Mouse (Mus musculus): ENCODE measurements at regions not wholly inside any gene's neighbourhood (a gene's known extent, or its start where the extent isn't known, plus 50 kb on each side); places are given as distances from the start of the nearest gene placed in this dataset.
"Not testable (repeated sequence)": the region's sequence is repeated elsewhere in the genome, so short reads cannot be mapped to it uniquely, and the experiment has no call there.

GRCm38 (mm10) chr10:99320797-99321196 lies 57.8 kb downstream of the Dusp6 start:
- no peak overlapping the region for H3K27ac ChIP-seq
- WGBS = 92% methylated on average over 8 of the region's 8 CpGs
- H3K36me3 ChIP-seq (replicated peaks) = no peaks in the 10 kb centered on the region
- DNase-seq (ENCODE audit: extremely low spot score, low spot score) = no peak
- H3K27me3 ChIP-seq (ENCODE audit: poor library complexity, severe bottlenecking) = no peaks in the 10 kb centered on the region
- no peaks in the 10 kb centered on the region for H3K4me1 ChIP-seq
- H3K4me3 ChIP-seq = no peak overlapping the region
- no peaks in the 10 kb centered on the region for H3K9me3 ChIP-seq

DNA sequence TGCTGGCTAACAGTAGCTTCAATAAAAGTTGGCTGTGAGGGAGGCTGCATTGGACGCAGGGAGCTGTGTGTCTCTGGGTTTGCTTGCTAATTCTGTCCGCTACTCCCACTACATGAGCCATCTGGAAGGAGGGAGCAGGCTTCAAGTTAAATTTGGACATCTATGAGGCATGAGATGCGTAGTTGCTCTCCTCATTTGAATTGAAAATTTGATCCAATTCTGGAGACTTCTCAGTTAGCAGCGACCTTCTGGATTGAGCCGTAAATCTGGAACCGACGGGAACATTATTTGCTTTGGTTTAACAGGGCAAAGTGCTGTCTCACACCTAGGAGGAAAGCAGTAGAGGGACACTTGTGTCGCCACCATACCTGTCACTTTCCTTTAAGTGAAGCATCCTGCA lies 60.3 kb downstream of the Dusp6 start:
- no peak overlapping the region for H3K4me3 ChIP-seq
- 92% methylated on average over 8 of the region's 8 CpGs for WGBS
- H3K27ac ChIP-seq = no peak overlapping the region
- H3K9me3 ChIP-seq = no peaks in the 10 kb centered on the region
- H3K27me3 ChIP-seq (ENCODE audit: poor library complexity, severe bottlenecking) = no peaks in the 10 kb centered on the region
- no peak for DNase-seq (ENCODE audit: extremely low spot score, low spot score)
- H3K36me3 ChIP-seq (replicated peaks) = no peaks in the 10 kb centered on the region
- H3K4me1 ChIP-seq = no peaks in the 10 kb centered on the region

GRCm38 (mm10) chr10:99327501-99327900 lies 64.5 kb downstream of the Dusp6 start:
- Histone ChIP-seq H3K27ac (no peak overlapping the region), H3K27me3 (ENCODE audit: poor library complexity, severe bottlenecking) (no peaks in the 10 kb centered on the region), H3K9me3 (no peaks in the 10 kb centered on the region), H3K36me3 (replicated peaks) (no peaks in the 10 kb centered on the region), H3K4me3 (no peak overlapping the region), H3K4me1 (peaks cover 12% of the 10 kb centered on the region)
- no peak for DNase-seq (ENCODE audit: extremely low spot score, low spot score)
- 97% methylated on average over 2 of the region's 2 CpGs for WGBS

GRCm38 (mm10) chr10:99328568-99328967 lies 65.5 kb downstream of the Dusp6 start:
- no peak for DNase-seq (ENCODE audit: extremely low spot score, low spot score)
- 94% methylated on average over 8 of the region's 8 CpGs for WGBS

GRCm38 (mm10) chr10:99329469-99329868 lies 66.4 kb downstream of the Dusp6 start:
- H3K9me3 ChIP-seq = peaks cover 5% of the 10 kb centered on the region; the same call in 1 of the 2 replicates
- no peak for DNase-seq (ENCODE audit: extremely low spot score, low spot score)
- H3K4me1 ChIP-seq = peaks cover 12% of the 10 kb centered on the region
- 93% methylated on average over 6 of the region's 6 CpGs for WGBS
- no peaks in the 10 kb centered on the region for H3K27me3 ChIP-seq (ENCODE audit: poor library complexity, severe bottlenecking)
- no peak overlapping the region for H3K4me3 ChIP-seq
- no peaks in the 10 kb centered on the region for H3K36me3 ChIP-seq (replicated peaks)
- no peak overlapping the region for H3K27ac ChIP-seq

More at GRCm38 (mm10) chr10:99328568-99328967, 65.5 kb downstream of the Dusp6 start:
- Histone ChIP-seq H3K27me3 (ENCODE audit: poor library complexity, severe bottlenecking) (no peaks in the 10 kb centered on the region), H3K4me3 (no peak overlapping the region), H3K9me3 (peaks cover 5% of the 10 kb centered on the region; the same call in 1 of the 2 replicates), H3K4me1 (peaks cover 12% of the 10 kb centered on the region), H3K27ac (no peak overlapping the region), H3K36me3 (replicated peaks) (no peaks in the 10 kb centered on the region)

DNA sequence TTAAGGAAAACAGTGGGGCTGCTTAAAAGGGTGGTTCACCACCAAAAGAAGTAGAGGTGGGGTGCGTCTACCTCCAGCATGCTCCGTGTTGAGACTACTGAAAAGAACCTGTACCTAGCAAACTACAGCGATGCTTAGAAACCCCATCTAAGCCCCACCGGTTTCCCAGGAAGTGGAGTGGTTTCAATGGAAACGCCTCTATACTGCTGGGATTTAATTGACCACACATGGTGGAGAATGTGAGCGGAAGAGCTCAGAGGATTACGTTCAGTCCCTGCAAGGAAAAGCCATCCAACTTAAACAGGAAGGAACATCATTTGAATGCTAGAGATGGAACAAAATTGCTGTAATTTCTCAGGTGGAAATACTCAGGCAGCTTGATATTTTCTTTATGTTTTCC lies 67.5 kb downstream of the Dusp6 start:
- no peak overlapping the region for H3K27ac ChIP-seq
- 16% methylated on average over 7 of the region's 7 CpGs for WGBS
- no peak for DNase-seq (ENCODE audit: extremely low spot score, low spot score)
- peaks cover 5% of the 10 kb centered on the region; the same call in 1 of the 2 replicates for H3K9me3 ChIP-seq
- no peak overlapping the region for H3K4me3 ChIP-seq
- H3K4me1 ChIP-seq = peaks cover 12% of the 10 kb centered on the region
- no peaks in the 10 kb centered on the region for H3K27me3 ChIP-seq (ENCODE audit: poor library complexity, severe bottlenecking)
- H3K36me3 ChIP-seq (replicated peaks) = no peaks in the 10 kb centered on the region

DNA sequence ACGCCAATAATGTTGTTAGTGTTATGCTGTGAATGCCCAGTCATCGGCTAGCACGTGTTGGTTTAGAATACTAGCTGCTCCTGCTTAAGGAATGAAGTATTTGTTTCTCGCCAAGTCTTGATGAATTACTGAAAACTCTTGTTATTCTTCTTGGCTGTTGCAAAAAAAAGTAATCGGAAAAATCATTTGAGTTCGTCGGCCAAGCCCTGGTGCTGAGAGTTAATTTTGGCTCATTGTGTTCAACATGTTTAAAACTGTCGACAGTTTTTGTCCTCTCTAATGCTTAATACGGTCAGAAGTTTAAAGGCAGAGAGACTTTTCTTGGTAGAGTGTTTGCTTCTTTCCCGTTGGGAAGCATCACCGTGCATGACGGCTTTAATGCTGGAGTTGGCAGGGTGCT lies 68.8 kb downstream of the Dusp6 start:
- 95% methylated on average over 12 of the region's 12 CpGs for WGBS
- DNase-seq (ENCODE audit: extremely low spot score, low spot score) = no peak
- Histone ChIP-seq H3K36me3 (replicated peaks) (no peaks in the 10 kb centered on the region), H3K27me3 (ENCODE audit: poor library complexity, severe bottlenecking) (no peaks in the 10 kb centered on the region), H3K4me1 (peaks cover 12% of the 10 kb centered on the region), H3K27ac (no peak overlapping the region), H3K9me3 (peaks cover 5% of the 10 kb centered on the region; the same call in 1 of the 2 replicates), H3K4me3 (no peak overlapping the region)

GRCm38 (mm10) chr10:99333831-99334230 lies 70.8 kb downstream of the Dusp6 start:
- WGBS = 72% methylated on average over 5 of the region's 5 CpGs

GRCm38 (mm10) chr10:99336091-99336490 lies 73.1 kb downstream of the Dusp6 start:
- DNase-seq (ENCODE audit: extremely low spot score, low spot score) = no peak
- 0 out of 2 replicates have a peak, but pooled peaks cover 2% of the 10 kb centered on the region for H3K4me1 ChIP-seq
- 84% methylated on average over 4 of the region's 4 CpGs for WGBS
- peaks cover 5% of the 10 kb centered on the region; the same call in 1 of the 2 replicates for H3K9me3 ChIP-seq
- H3K27me3 ChIP-seq (ENCODE audit: poor library complexity, severe bottlenecking) = no peaks in the 10 kb centered on the region
- H3K27ac ChIP-seq = no peak overlapping the region
- H3K4me3 ChIP-seq = no peak overlapping the region
- no peaks in the 10 kb centered on the region for H3K36me3 ChIP-seq (replicated peaks)

More at GRCm38 (mm10) chr10:99333831-99334230, 70.8 kb downstream of the Dusp6 start:
- no peaks in the 10 kb centered on the region for H3K36me3 ChIP-seq (replicated peaks)
- DNase-seq (ENCODE audit: extremely low spot score, low spot score) = no peak
- H3K27me3 ChIP-seq (ENCODE audit: poor library complexity, severe bottlenecking) = no peaks in the 10 kb centered on the region
- H3K4me3 ChIP-seq = no peak overlapping the region
- no peak overlapping the region for H3K27ac ChIP-seq
- H3K9me3 ChIP-seq = peaks cover 5% of the 10 kb centered on the region; the same call in 1 of the 2 replicates
- H3K4me1 ChIP-seq = peaks cover 12% of the 10 kb centered on the region

GRCm38 (mm10) chr10:99338790-99339189 lies 75.8 kb downstream of the Dusp6 start:
- H3K4me1 ChIP-seq = not testable (repeated sequence)
- 95% methylated on average over 8 of the region's 11 CpGs for WGBS

DNA sequence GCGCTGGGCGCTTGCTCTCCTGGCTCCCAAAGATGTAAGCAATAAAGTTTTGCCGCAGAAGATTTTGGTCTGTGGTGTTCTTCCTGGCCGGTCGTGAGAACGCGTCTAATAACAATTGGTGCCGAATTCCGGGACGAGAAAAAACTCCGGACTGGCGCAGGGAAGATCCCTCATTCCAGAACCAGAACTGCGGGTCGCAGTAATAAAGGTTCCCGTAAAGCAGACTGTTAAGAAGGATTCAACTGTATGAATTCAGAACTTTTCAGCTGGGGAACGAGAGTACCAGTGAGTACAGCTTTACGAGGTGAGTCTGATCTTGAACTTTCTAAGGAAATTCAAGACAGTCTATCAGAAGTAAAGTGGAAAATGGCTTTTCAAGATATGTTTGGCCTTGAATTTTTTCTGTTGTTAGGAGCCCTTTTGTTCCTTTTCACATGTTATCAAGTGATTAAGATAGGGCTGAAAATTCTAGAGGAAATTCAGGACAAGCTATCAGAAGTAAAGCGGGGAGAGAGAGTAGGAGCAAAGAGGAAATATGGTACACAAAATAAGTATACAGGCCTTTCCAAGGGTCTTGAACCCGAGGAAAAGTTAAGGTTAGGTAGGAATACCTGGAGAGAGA lies 76.4 kb downstream of the Dusp6 start:
- not testable (repeated sequence) for DNase-seq (ENCODE audit: extremely low spot score, low spot score); H3K4me1 ChIP-seq; H3K27me3 ChIP-seq (ENCODE audit: poor library complexity, severe bottlenecking); H3K9me3 ChIP-seq; H3K27ac ChIP-seq; H3K36me3 ChIP-seq (replicated peaks); H3K4me3 ChIP-seq
- WGBS = 97% methylated on average over 14 of the region's 19 CpGs

More at GRCm38 (mm10) chr10:99338790-99339189, 75.8 kb downstream of the Dusp6 start:
- not testable (repeated sequence) for H3K27ac ChIP-seq; H3K27me3 ChIP-seq (ENCODE audit: poor library complexity, severe bottlenecking); H3K36me3 ChIP-seq (replicated peaks); H3K4me3 ChIP-seq; DNase-seq (ENCODE audit: extremely low spot score, low spot score); H3K9me3 ChIP-seq

GRCm38 (mm10) chr10:99340057-99340456 lies 77.0 kb downstream of the Dusp6 start:
- H3K4me3 ChIP-seq; H3K27me3 ChIP-seq (ENCODE audit: poor library complexity, severe bottlenecking); H3K27ac ChIP-seq; H3K9me3 ChIP-seq; H3K36me3 ChIP-seq (replicated peaks); DNase-seq (ENCODE audit: extremely low spot score, low spot score); H3K4me1 ChIP-seq: not testable (repeated sequence)
- 96% methylated on average over 7 of the region's 25 CpGs for WGBS

GRCm38 (mm10) chr10:99349125-99349716 lies 86.2 kb downstream of the Dusp6 start:
- 74% methylated on average over 3 of the region's 3 CpGs for WGBS
- Histone ChIP-seq H3K4me3 (no peak overlapping the region), H3K27ac (no peak overlapping the region), H3K4me1 (peaks cover 11% of the 10 kb centered on the region), H3K36me3 (replicated peaks) (no peaks in the 10 kb centered on the region), H3K9me3 (peaks cover 4% of the 10 kb centered on the region; the same call in 1 of the 2 replicates), H3K27me3 (ENCODE audit: poor library complexity, severe bottlenecking) (no peaks in the 10 kb centered on the region)
- DNase-seq (ENCODE audit: extremely low spot score, low spot score) = no peak
